Mouse (Mus musculus): ENCODE results near the gene Fez1. TPM values are rescaled to one million over a fixed set of nuclear protein-coding genes. Genes with fewer than 3 reads are reported as not detected.

Fez1 gene
- total RNA-seq, 2 experiments from 2014 or later, result 12.0 to 12.8 TPM

DNA sequence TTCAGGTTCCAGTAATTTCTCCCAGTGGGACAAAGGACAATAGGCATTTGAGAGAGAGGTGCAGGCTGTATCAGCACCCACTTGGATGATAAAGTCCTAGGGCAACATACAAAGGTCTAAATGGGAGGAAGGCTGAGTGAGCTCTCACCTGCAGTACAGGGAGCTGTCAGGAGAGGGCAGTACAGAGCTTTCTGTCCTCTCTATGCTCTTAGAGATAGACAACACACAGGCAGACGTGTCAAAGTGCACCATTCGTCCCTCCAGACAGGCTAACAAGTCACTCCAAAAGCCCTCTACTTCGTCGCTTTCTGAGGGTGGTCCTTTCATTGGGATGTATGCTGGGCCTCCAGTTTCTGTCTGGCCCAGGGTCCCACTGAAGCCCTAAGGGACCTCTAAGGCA, 68.9 kb downstream of the Fez1 start:
- no peak for DNase-seq (ENCODE audit: low spot score in 2 of 2)

GRCm38 (mm10) chr9:36893413-36893990, 71.8 kb downstream of the Fez1 start:
- no peak for DNase-seq (ENCODE audit: low spot score in 2 of 2)

- no peak for DNase-seq (ENCODE audit: low spot score in 2 of 2)
Observed at GRCm38 (mm10) chr9:36894242-36894641, 72.6 kb downstream of the Fez1 start.

DNA sequence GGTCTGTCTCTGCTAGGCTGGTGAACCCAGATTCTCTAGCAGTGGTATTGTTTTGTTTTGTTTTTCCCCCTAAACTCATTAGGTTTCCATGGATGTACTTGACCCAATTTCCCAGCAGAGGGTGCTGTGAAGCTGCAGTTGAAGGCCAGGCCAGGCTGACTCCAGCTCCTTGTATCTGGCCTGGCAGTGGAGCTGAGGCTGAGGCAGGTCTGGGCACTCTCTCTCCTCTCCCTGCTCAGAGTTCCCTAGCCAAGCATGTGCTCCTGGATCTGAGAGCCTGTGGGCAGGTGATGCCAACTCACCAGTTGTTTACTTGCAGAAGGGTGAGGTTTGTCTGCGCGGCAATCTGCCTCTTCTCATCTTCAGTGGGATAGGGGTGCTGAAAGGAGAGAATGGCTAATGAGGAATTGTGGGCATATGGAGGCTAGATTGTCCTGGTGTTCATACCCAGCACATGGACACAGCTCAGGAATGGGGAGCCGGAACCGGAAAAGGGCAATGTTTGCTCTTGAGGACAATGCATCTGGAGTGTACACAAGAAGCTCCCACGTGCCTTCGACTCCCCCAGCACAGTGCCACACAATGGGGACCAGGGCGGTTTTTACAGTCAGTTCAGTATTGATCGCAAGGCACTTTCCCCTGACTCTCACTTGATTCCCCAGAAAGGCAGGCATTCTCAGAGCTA, 73.5 kb downstream of the Fez1 start:
- DNase-seq (ENCODE audit: low spot score in 2 of 2), result peak in 1 of 2 experiments; percentile 25

GRCm38 (mm10) chr9:36898560-36898959, 76.9 kb downstream of the Fez1 start:
- no peak for DNase-seq (ENCODE audit: low spot score in 2 of 2)

DNA sequence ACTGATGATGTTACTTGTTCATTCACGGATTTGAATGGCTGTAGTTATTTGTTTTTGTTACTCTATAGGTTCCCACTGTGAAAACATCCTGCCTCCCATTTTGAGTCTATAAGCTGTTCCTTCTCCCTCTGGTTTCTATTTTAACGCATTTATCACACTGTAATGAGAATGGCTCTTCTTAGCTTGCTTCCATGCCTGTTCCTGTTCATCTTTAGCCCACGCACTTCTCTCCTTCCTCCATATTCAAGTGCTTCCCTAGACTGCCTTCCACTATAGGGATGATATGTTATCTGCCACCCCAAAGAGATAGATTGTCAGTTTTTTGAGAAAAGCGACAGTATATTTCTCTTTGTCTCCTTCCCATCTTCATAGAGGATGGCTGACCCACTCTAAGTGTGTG, 78.8 kb downstream of the Fez1 start:
- no peak for DNase-seq (ENCODE audit: low spot score in 2 of 2)

GRCm38 (mm10) chr9:36905452-36905851, 83.8 kb downstream of the Fez1 start:
- no peak for DNase-seq (ENCODE audit: low spot score in 2 of 2)

DNA sequence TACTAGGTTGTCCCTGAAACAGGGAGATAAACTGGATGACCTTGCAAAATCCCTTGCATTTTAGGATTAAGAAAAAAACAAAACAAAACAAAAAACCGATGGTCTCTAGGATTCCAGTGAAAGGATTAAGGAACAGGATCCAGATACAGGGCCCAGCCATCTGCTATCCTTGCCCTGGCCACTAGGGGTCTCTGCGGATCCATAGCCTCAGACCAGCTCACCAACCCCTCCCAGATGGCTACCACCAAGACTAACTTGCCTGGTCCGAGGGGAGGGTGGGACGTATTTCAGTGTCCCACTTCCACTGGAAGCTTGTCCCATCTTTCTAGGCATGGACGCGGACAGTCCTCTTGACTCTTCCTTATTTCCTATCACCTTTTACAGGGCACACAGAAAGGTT, 94.7 kb downstream of the Fez1 start:
- DNase-seq (ENCODE audit: low spot score in 2 of 2), result peak; percentile 42 to 46

DNA sequence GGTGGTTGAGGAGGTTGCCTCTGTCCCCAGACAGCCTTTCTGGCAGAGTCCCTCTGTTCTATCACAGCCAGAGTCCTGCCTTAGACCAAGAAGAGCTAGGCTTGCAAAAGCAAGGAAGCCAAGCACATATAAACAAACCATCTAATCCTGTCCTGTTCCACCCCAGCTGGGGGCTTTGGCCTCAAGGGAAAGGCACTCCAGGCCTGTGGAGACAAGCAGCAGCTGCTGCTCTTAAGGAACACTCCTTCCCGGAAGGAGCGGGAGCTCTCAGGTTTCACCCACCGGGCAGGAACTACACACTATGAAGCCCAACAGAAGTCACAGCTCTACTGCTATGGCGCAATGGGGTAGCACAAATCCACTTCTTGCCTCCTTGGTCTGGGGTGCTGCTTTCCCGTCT, 95.3 kb downstream of the Fez1 start:
- DNase-seq (ENCODE audit: low spot score in 2 of 2), result no peak

DNA sequence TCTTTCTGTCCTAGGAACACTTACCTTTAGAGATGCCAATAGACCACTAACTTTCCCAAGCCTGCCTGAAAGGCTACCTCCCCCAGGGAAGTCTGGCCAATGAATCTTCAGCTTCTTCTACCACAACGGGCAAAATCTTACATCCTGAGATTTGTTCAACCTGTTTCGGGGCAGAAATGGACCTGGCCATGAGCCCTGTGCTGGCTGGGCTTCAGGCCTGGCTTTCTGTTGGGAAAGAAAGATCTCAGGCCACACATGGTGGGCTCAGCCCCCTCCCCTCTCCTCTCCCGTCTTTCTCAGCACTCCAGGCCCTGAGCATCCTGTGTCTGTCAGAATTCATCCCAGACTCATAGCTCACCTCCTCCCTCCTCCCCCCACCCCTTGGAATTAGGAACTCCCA, 96.9 kb downstream of the Fez1 start:
- no peak for DNase-seq (ENCODE audit: low spot score in 2 of 2)

GRCm38 (mm10) chr9:36919472-36919871, 97.8 kb downstream of the Fez1 start:
- DNase-seq (ENCODE audit: low spot score in 2 of 2), result no peak

- no peak for DNase-seq (ENCODE audit: low spot score in 2 of 2)
Observed at GRCm38 (mm10) chr9:36921718-36922415, 100.2 kb downstream of the Fez1 start.

DNA sequence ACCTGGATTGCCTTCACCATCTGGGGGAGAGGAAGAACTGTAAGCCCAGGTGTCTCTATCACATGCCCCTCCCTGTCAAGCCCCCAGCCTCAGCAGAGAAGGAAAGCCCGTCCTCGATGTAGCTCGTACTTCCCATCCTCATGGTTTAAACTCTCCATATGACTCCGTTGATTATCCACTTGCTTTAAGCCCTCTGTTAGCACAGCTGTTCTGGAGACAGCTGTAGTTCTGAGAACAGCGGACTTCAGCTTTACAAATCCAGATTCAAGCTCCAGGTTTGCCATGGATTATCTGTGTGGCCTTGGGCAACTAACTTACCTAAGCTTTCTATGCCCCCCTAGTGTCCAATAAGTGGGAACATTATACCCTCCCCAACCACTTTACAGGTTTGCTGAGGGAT, 102.1 kb downstream of the Fez1 start:
- no peak for DNase-seq (ENCODE audit: low spot score in 2 of 2)

Other genes with a start within 250 kb of the Fez1 start
- gene Gm17689, start 239.2 kb upstream of the Fez1 start, total RNA-seq (2021), result not detected
- gene A630095E13Rik, start 178.5 kb upstream of the Fez1 start, total RNA-seq (2021), result not detected
- not detected for gene Acrv1, start 128.6 kb upstream of the Fez1 start, total RNA-seq (2021)
- 10 to 100 TPM; 14.7 to 16.4 TPM for gene Chek1, start 94.8 kb upstream of the Fez1 start, total RNA-seq (2021)
- 100 to 1,000 TPM; 256 to 282 TPM for gene Stt3a, start 54.2 kb upstream of the Fez1 start, total RNA-seq (2021)
- 100 to 1,000 TPM; 117 to 119 TPM for gene Ei24, start 24.5 kb upstream of the Fez1 start, total RNA-seq (2021)